Mouse (Mus musculus) heart, postnatal 10 days (tissue): ENCODE results near the gene Rhod. TPM values are rescaled to one million over a fixed set of nuclear protein-coding genes. Genes with fewer than 3 reads are reported as not detected.

Source experiments
- total RNA-seq, 2 experiments: library from RNA; stranded (reverse); gene quantifications; 2 replicates each; pipeline ENCODE4 v1.2.3; 2021

Gene Rhod
- total RNA-seq, 2 experiments from 2014 or later, result 8.5 to 10.6 TPM

Other genes with a start within 250 kb of the Rhod start
- gene Tbc1d10c, start 248.1 kb downstream of the Rhod start, total RNA-seq, result 1 to 10 TPM; 2.6 to 2.9 TPM
- gene Ppp1ca, start 247.4 kb downstream of the Rhod start, total RNA-seq, result 100 to 1,000 TPM; 420 to 454 TPM
- 1 to 10 TPM; 6.0 to 8.6 TPM for gene Rad9a, start 237.8 kb downstream of the Rhod start, total RNA-seq
- gene Clcf1, start 225.2 kb downstream of the Rhod start, total RNA-seq, result 1 to 10 TPM; 1.6 to 2.5 TPM
- gene AC109138.7, start 225.1 kb downstream of the Rhod start, total RNA-seq, result not detected
- gene Pold4, start 207.5 kb downstream of the Rhod start, total RNA-seq, result 10 to 100 TPM; 10.7 to 13.5 TPM
- gene Ssh3, start 170.3 kb downstream of the Rhod start, total RNA-seq, result 10 to 100 TPM in 1 of 2 experiments, 1 to 10 TPM in 1; 10.0 to 12.0 TPM
- 1 to 10 TPM in 1 of 2 experiments, under 1 TPM in 1; 0.98 to 1.5 TPM for gene Ankrd13d, start 156.3 kb downstream of the Rhod start, total RNA-seq
- gene Grk2, start 133.2 kb downstream of the Rhod start, total RNA-seq, result 10 to 100 TPM; 51.4 to 57.2 TPM
- gene Kdm2a, start 41.1 kb downstream of the Rhod start, total RNA-seq, result 10 to 100 TPM; 50.4 to 54.4 TPM
- gene Syt12, start 38.0 kb upstream of the Rhod start, total RNA-seq, result 1 to 10 TPM in 1 of 2 experiments, under 1 TPM in 1; 0.47 to 2.7 TPM
- gene 2010003K11Rik, start 59.2 kb upstream of the Rhod start, total RNA-seq, result 1 to 10 TPM in 1 of 2 experiments, under 1 TPM in 1; 0.30 to 1.0 TPM
- 10 to 100 TPM in 1 of 2 experiments, 1 to 10 TPM in 1; 7.1 to 22.9 TPM for gene Pcx, start 71.0 kb upstream of the Rhod start, total RNA-seq
- 10 to 100 TPM; 12.6 to 16.0 TPM for gene Lrfn4, start 176.2 kb upstream of the Rhod start, total RNA-seq
- 10 to 100 TPM; 14.9 to 16.2 TPM for gene Rce1, start 186.2 kb upstream of the Rhod start, total RNA-seq